Mouse (Mus musculus): Measurements from ENCODE around the gene Slc25a31. TPM values are rescaled to one million over a fixed set of nuclear protein-coding genes. Genes with fewer than 3 reads are reported as not detected.
A peak's percentile ranks its signal among the peaks of the same experiment; 100 is the strongest.

Gene Slc25a31
- total and polyA plus RNA-seq, 3 experiments, result not detected

DNA sequence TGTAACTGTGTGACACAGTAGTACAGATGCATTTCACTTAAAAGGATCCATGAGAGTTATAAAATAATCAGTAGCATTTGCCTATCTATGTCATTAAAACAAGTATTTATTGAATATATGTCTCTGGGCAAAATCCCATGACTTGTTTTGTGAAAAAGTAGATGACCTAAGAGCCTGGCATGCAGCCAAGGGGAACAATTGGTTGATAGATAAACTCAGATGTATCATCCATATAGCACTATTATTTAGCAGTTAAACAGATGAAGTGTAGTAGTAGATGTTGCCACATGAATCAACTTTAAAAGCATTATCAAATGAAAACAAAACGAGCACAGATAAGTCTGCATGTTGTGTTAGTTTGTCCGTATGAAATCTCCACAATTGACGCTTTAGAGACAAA lies 10.4 kb downstream of the Slc25a31 start:
- no peaks in the 10 kb centered on the region for H3K79me2 ChIP-seq (ENCODE audit: control insufficient read depth, insufficient read depth, low read length, poor library complexity)
- DNase-seq (ENCODE audit: low read depth, low spot score), result peak; percentile 56
- H3K4me1 ChIP-seq (ENCODE audit: control insufficient read depth in 1 of 2, insufficient read depth in 2 of 2, low read length in 2 of 2), result peaks cover 2 to 8% of the 10 kb centered on the region in 2 experiments
- H3K27ac ChIP-seq (ENCODE audit: control insufficient read depth, low read depth, low read length), result no peak overlapping the region
- no peak overlapping the region for H3K4me3 ChIP-seq (ENCODE audit: control insufficient read depth in 1 of 2, insufficient read depth in 1 of 2, low read depth in 2 of 2, low read length in 2 of 2)
- H3K9ac ChIP-seq (ENCODE audit: control insufficient read depth, low read depth, low read length, poor library complexity, severe bottlenecking), result no peak overlapping the region
- TF ChIP-seq ETS1 (IDR thresholded peaks at IDR 0.05; ENCODE audit: low read depth, low read length), result peak; percentile 69
- TF ChIP-seq KAT2A (conservative IDR thresholded peaks at IDR 0.05; ENCODE audit: low read depth, low read length), result no peak
- TF ChIP-seq EP300 (IDR thresholded peaks at IDR 0.05; ENCODE audit: low read depth in 1 of 2, low read length in 2 of 2), result peak in 1 of 2 experiments; percentile 25; a peak in 2 of 4 replicates
- TF ChIP-seq CTCF (IDR thresholded peaks at IDR 0.05 in 2 of 3, conservative IDR thresholded peaks at IDR 0.05 in 1 of 3; ENCODE audit: control insufficient read depth in 1 of 3, insufficient read depth in 1 of 3, low read depth in 2 of 3, low read length in 3 of 3, poor library complexity in 1 of 3, severe bottlenecking in 1 of 3), result no peak
- no peak for TF ChIP-seq MAFK (IDR thresholded peaks at IDR 0.05; ENCODE audit: borderline replicate concordance, low read depth, low read length)
- TF ChIP-seq NRF1 (IDR thresholded peaks at IDR 0.05; ENCODE audit: insufficient read depth, low read depth, low read length, poor library complexity, severe bottlenecking), result no peak
- peak; percentile 47; the same call in 1 of the 2 replicates for TF ChIP-seq GATA1 (IDR thresholded peaks at IDR 0.05; ENCODE audit: low read depth, low read length)
- no peak for TF ChIP-seq USF2 (IDR thresholded peaks at IDR 0.05; ENCODE audit: borderline replicate concordance in 1 of 2, insufficient read depth in 1 of 2, low read depth in 1 of 2, low read length in 2 of 2)
- 0 out of 2 replicates have a peak, but pooled peaks have one; percentile 19 for TF ChIP-seq RCOR1 (IDR thresholded peaks at IDR 0.05; ENCODE audit: low read depth, low read length)
- TF ChIP-seq TBP (IDR thresholded peaks at IDR 0.05; ENCODE audit: low read depth, low read length), result no peak
- no peak for TF ChIP-seq SMC3 (IDR thresholded peaks at IDR 0.05; ENCODE audit: low read depth, low read length)
- TF ChIP-seq ZC3H11A (IDR thresholded peaks at IDR 0.05; ENCODE audit: low read depth, low read length), result no peak
- no peak for TF ChIP-seq SIN3A (IDR thresholded peaks at IDR 0.05; ENCODE audit: low read length)
- no peak for TF ChIP-seq UBTF (IDR thresholded peaks at IDR 0.05; ENCODE audit: borderline replicate concordance, insufficient read depth, low read depth, low read length)
- TF ChIP-seq POLR2AphosphoS2 (IDR thresholded peaks at IDR 0.05; ENCODE audit: low read length), result no peak
- no peak for TF ChIP-seq E2F4 (IDR thresholded peaks at IDR 0.05; ENCODE audit: borderline replicate concordance, low read depth, low read length)
- TF ChIP-seq MYC (IDR thresholded peaks at IDR 0.05; ENCODE audit: low read depth, low read length), result no peak
- TF ChIP-seq POLR2A (IDR thresholded peaks at IDR 0.05; ENCODE audit: control insufficient read depth in 1 of 2, insufficient read depth in 1 of 2, low read depth in 1 of 2, low read length in 2 of 2, poor library complexity in 1 of 2), result no peak
- TF ChIP-seq MAX (IDR thresholded peaks at IDR 0.05; ENCODE audit: low read length), result no peak
- no peak for TF ChIP-seq NELFE (IDR thresholded peaks at IDR 0.05; ENCODE audit: low read depth, low read length)
- H3K36me3 ChIP-seq (ENCODE audit: control insufficient read depth in 1 of 2, insufficient read depth in 2 of 2, low read length in 2 of 2), result peaks cover 0 to 10% of the 10 kb centered on the region in 2 experiments; a peak in 2 of 4 replicates
- no peaks in the 10 kb centered on the region for H3K9me3 ChIP-seq (replicated peaks; ENCODE audit: insufficient read depth, low read length)
- H3K27me3 ChIP-seq (ENCODE audit: control insufficient read depth in 1 of 2, insufficient read depth in 2 of 2, low read length in 2 of 2), result no peaks in the 10 kb centered on the region

DNA sequence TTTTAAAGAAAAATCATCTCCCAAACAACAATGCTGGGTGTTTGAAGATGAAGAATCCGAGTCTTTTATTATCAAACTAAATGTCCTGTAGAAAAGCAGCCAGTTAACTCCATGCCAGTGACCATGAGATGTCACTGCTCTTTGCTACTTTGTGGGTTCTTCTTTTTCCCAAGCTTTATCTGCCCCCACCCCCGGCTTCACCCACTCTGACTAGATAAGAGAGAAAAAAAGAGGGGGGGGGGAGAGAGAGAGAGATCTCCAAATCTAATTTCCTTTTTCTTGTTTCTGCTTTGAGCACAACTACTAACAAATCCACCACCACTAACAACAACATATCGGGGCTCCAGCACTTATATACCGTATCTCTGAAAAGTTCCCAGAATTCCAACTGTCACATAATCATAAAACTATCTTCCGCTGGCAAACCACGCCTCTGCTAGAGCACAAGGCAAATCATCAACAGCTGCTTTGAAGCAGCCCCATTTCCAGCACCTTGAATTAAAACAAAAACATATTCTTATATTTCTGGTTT lies 29.8 kb downstream of the Slc25a31 start:
- DNase-seq (ENCODE audit: low read depth, low spot score), result peak; percentile 56
- H3K36me3 ChIP-seq (ENCODE audit: control insufficient read depth in 1 of 2, insufficient read depth in 2 of 2, low read length in 2 of 2), result peaks cover 0 to 42% of the 10 kb centered on the region in 2 experiments; a peak in 2 of 4 replicates
- peaks cover 22 to 34% of the 10 kb centered on the region in 2 experiments for H3K4me1 ChIP-seq (ENCODE audit: control insufficient read depth in 1 of 2, insufficient read depth in 2 of 2, low read length in 2 of 2)
- H3K27ac ChIP-seq (ENCODE audit: control insufficient read depth, low read depth, low read length), result peak overlapping the region; percentile 46
- H3K9ac ChIP-seq (ENCODE audit: control insufficient read depth, low read depth, low read length, poor library complexity, severe bottlenecking), result peak overlapping the region; percentile 2
- H3K79me2 ChIP-seq (ENCODE audit: control insufficient read depth, insufficient read depth, low read length, poor library complexity), result no peaks in the 10 kb centered on the region
- peak overlapping the region; percentile 9 to 27 for H3K4me3 ChIP-seq (ENCODE audit: control insufficient read depth in 1 of 2, insufficient read depth in 1 of 2, low read depth in 2 of 2, low read length in 2 of 2)
- H3K9me3 ChIP-seq (replicated peaks; ENCODE audit: insufficient read depth, low read length), result no peaks in the 10 kb centered on the region
- H3K27me3 ChIP-seq (ENCODE audit: control insufficient read depth in 1 of 2, insufficient read depth in 2 of 2, low read length in 2 of 2), result no peaks in the 10 kb centered on the region
- TF ChIP-seq UBTF (IDR thresholded peaks at IDR 0.05; ENCODE audit: borderline replicate concordance, insufficient read depth, low read depth, low read length) (no peak), MYB (IDR thresholded peaks at IDR 0.05; ENCODE audit: low read depth, low read length) (peak; percentile 45; the same call in 1 of the 2 replicates), ZMIZ1 (IDR thresholded peaks at IDR 0.05; ENCODE audit: low read depth, low read length) (0 out of 2 replicates have a peak, but pooled peaks have one; percentile 23), MAX (IDR thresholded peaks at IDR 0.05; ENCODE audit: low read length) (no peak), MAFK (IDR thresholded peaks at IDR 0.05; ENCODE audit: borderline replicate concordance, low read depth, low read length) (peak; percentile 70; the same call in 1 of the 2 replicates), USF1 (IDR thresholded peaks at IDR 0.05; ENCODE audit: low read depth, low read length) (no peak), RCOR1 (IDR thresholded peaks at IDR 0.05; ENCODE audit: low read depth, low read length) (peak; percentile 95), TBP (IDR thresholded peaks at IDR 0.05; ENCODE audit: low read depth, low read length) (peak; percentile 61), HCFC1 (IDR thresholded peaks at IDR 0.05; ENCODE audit: low read depth, low read length) (peak; percentile 50; the same call in 1 of the 2 replicates), MEF2A (IDR thresholded peaks at IDR 0.05; ENCODE audit: extremely low read depth, insufficient replicate concordance, low read depth, low read length, poor library complexity, severe bottlenecking) (no peak), ZC3H11A (IDR thresholded peaks at IDR 0.05; ENCODE audit: low read depth, low read length) (no peak), TCF12 (IDR thresholded peaks at IDR 0.05; ENCODE audit: low read depth, low read length) (peak; percentile 80), NRF1 (IDR thresholded peaks at IDR 0.05; ENCODE audit: insufficient read depth, low read depth, low read length, poor library complexity, severe bottlenecking) (no peak), GATA1 (IDR thresholded peaks at IDR 0.05; ENCODE audit: low read depth, low read length) (peak; percentile 91), ELF1 (IDR thresholded peaks at IDR 0.05; ENCODE audit: low read depth, low read length) (no peak), BHLHE40 (IDR thresholded peaks at IDR 0.05; ENCODE audit: borderline replicate concordance, low read depth, low read length) (peak; percentile 22; the same call in 1 of the 2 replicates)

Measured in MEL (cell line).